Comparison of ENCODE assay signal across 15 mouse cellular contexts in the genomic region with DNA sequence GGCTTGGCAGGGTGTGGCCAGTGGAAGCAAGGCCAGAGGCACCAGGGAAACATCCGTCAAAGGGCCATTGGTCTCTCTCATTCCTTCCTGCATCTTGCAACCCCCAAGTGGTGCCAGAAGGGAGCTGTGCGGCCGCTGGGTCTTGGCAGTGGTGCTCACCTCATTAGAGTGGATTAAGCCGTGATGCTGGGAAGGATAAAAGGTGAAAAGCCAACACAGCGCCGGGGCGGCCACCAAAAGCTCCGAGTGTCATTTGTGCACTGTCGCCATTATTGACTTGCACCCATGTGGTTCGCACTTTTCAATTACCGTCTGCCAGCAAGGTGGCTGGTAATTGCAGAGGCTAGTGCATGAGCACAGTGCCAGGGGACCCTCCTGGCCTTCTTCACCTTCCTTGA.
DNase-seq lines count a peak whose midpoint lies in the region; ATAC-seq and TF ChIP-seq lines count a peak whose summit lies in the region.
"Had no signal": no experiment of that assay in that cellular context is flagged by ENCODE, and none has a peak within 500 bp of the region (broad histone marks: within the 10 kb centered on the region; RNA-seq: fewer than 3 reads in every experiment).

No protein-coding gene starts in this region.

- no peaks in the 10 kb centered on the region for H3K27me3 ChIP-seq in hindbrain, embryonic 11.5 days (ENCODE audit: control insufficient read depth, insufficient read depth, low read length)
- H3K27me3 ChIP-seq in hindbrain, embryonic 13.5 days, result 0 out of 2 replicates have a peak, but pooled peaks cover 8% of the 10 kb centered on the region
- peaks cover 13% of the 10 kb centered on the region for H3K27me3 ChIP-seq in forebrain, embryonic 16.5 days (replicated peaks; ENCODE audit: control insufficient read depth, insufficient read depth, low read length)
- peaks cover 22% of the 10 kb centered on the region; the same call in 1 of the 2 replicates for H3K27me3 ChIP-seq in midbrain, embryonic 15.5 days (replicated peaks)
- H3K27me3 ChIP-seq in heart, adult 2 months (ENCODE audit: control insufficient read depth, insufficient read depth, low read length), result no peaks in the 10 kb centered on the region

- no peak for TF ChIP-seq POLR2A in heart, adult 2 months (IDR thresholded peaks at IDR 0.05; ENCODE audit: insufficient read depth, low read depth, low read length)

- TF ChIP-seq EP300 in heart, adult 2 months (IDR thresholded peaks at IDR 0.05; ENCODE audit: insufficient read depth, low read depth, low read length), result no peak

- DNase-seq in hindbrain, embryonic 11.5 days (ENCODE audit: low spot score), result peak; percentile 5
- DNase-seq in ZHBTc4 (ENCODE audit: low read depth, low spot score), result peak; percentile 7
- no peak for DNase-seq in spleen, adult 18-20 months
- no peak for DNase-seq in heart, adult 2 months
- no peak for DNase-seq in kidney, postnatal 10 days
- DNase-seq: adrenal gland, postnatal 25 days; B cell, adult 2 months; cerebellum, postnatal 36 days; kidney, postnatal 25 days; right cerebral cortex, postnatal 14 days had no signal

- no peaks in the 10 kb centered on the region for H3K36me3 ChIP-seq in hindbrain, embryonic 11.5 days (ENCODE audit: control insufficient read depth, insufficient read depth, low read length)
- no peaks in the 10 kb centered on the region for H3K36me3 ChIP-seq in hindbrain, embryonic 13.5 days
- no peaks in the 10 kb centered on the region for H3K36me3 ChIP-seq in forebrain, embryonic 16.5 days (ENCODE audit: control insufficient read depth, insufficient read depth)
- H3K36me3 ChIP-seq in midbrain, embryonic 15.5 days (replicated peaks), result no peaks in the 10 kb centered on the region
- no peaks in the 10 kb centered on the region for H3K36me3 ChIP-seq in heart, adult 2 months (ENCODE audit: control insufficient read depth, insufficient read depth, low read length)
- H3K36me3 ChIP-seq: liver, embryonic 12.5 days had no signal

- H3K79me2 ChIP-seq in heart, adult 2 months (replicated peaks; ENCODE audit: control insufficient read depth, insufficient read depth, low read length), result no peaks in the 10 kb centered on the region

- H3K4me3 ChIP-seq in hindbrain, embryonic 11.5 days (ENCODE audit: low read depth, low read length), result no peak overlapping the region
- no peak overlapping the region for H3K4me3 ChIP-seq in hindbrain, embryonic 13.5 days
- no peak overlapping the region for H3K4me3 ChIP-seq in forebrain, embryonic 16.5 days (replicated peaks; ENCODE audit: low read length)
- no peak overlapping the region for H3K4me3 ChIP-seq in midbrain, embryonic 15.5 days
- H3K4me3 ChIP-seq in heart, adult 2 months, result no peak overlapping the region
- H3K4me3 ChIP-seq: liver, embryonic 12.5 days had no signal

- no peak overlapping the region for H3K4me2 ChIP-seq in hindbrain, embryonic 11.5 days (replicated peaks; ENCODE audit: low read depth, low read length)
- no peak overlapping the region for H3K4me2 ChIP-seq in hindbrain, embryonic 13.5 days
- no peak overlapping the region for H3K4me2 ChIP-seq in forebrain, embryonic 16.5 days (ENCODE audit: low read length)
- peak overlapping the region; percentile 12; the same call in 1 of the 2 replicates for H3K4me2 ChIP-seq in midbrain, embryonic 15.5 days
- H3K4me2 ChIP-seq: liver, embryonic 12.5 days had no signal

- no peak for TF ChIP-seq CTCF in heart, adult 2 months (IDR thresholded peaks at IDR 0.05)

- 0 out of 2 replicates have a peak, but pooled peaks cover 5% of the 10 kb centered on the region for H3K4me1 ChIP-seq in hindbrain, embryonic 11.5 days (replicated peaks; ENCODE audit: control insufficient read depth, insufficient read depth, low read length)
- peaks cover 26% of the 10 kb centered on the region for H3K4me1 ChIP-seq in hindbrain, embryonic 13.5 days (replicated peaks)
- peaks cover 14% of the 10 kb centered on the region for H3K4me1 ChIP-seq in forebrain, embryonic 16.5 days (replicated peaks; ENCODE audit: control insufficient read depth, insufficient read depth, low read length)
- H3K4me1 ChIP-seq in midbrain, embryonic 15.5 days, result peaks cover 25% of the 10 kb centered on the region
- no peaks in the 10 kb centered on the region for H3K4me1 ChIP-seq in heart, adult 2 months (ENCODE audit: control insufficient read depth, insufficient read depth, low read length)
- H3K4me1 ChIP-seq: liver, embryonic 12.5 days had no signal

- WGBS in hindbrain, embryonic 11.5 days, result 64% methylated on average over 11 of the region's 11 CpGs
- WGBS in hindbrain, embryonic 13.5 days, result 49% methylated on average over 11 of the region's 11 CpGs
- 6% methylated on average over 11 of the region's 11 CpGs for WGBS in forebrain, embryonic 16.5 days
- 19% methylated on average over 11 of the region's 11 CpGs for WGBS in midbrain, embryonic 15.5 days
- WGBS in heart, adult 2 months, result 69% methylated on average over 11 of the region's 11 CpGs

- no peaks in the 10 kb centered on the region for H3K9me3 ChIP-seq in hindbrain, embryonic 11.5 days (ENCODE audit: control insufficient read depth, low read length)
- H3K9me3 ChIP-seq in hindbrain, embryonic 13.5 days, result no peaks in the 10 kb centered on the region
- H3K9me3 ChIP-seq in forebrain, embryonic 16.5 days (ENCODE audit: control insufficient read depth, low read length), result no peaks in the 10 kb centered on the region
- no peaks in the 10 kb centered on the region for H3K9me3 ChIP-seq in midbrain, embryonic 15.5 days
- H3K9me3 ChIP-seq: liver, embryonic 12.5 days had no signal

- intact Hi-C loops in heart, adult 2 months (cut with DNase I), result no loop called here

- ATAC-seq in hindbrain, embryonic 11.5 days (ENCODE audit: low FRiP score), result no peak
- ATAC-seq in hindbrain, embryonic 13.5 days (ENCODE audit: low FRiP score), result no peak
- ATAC-seq in forebrain, embryonic 16.5 days, result 0 out of 2 replicates have a peak, but pooled peaks have one; percentile 32
- ATAC-seq in midbrain, embryonic 15.5 days (replicated peaks), result peak; percentile 43
- ATAC-seq: intestine, embryonic 16.5 days; liver, embryonic 12.5 days had no signal

- H3K9ac ChIP-seq in hindbrain, embryonic 11.5 days (ENCODE audit: low read depth, low read length), result no peak overlapping the region
- H3K9ac ChIP-seq in hindbrain, embryonic 13.5 days, result no peak overlapping the region
- no peak overlapping the region for H3K9ac ChIP-seq in forebrain, embryonic 16.5 days (replicated peaks; ENCODE audit: low read depth, low read length)
- no peak overlapping the region for H3K9ac ChIP-seq in midbrain, embryonic 15.5 days
- no peak overlapping the region for H3K9ac ChIP-seq in heart, adult 2 months (ENCODE audit: low read depth, low read length)
- H3K9ac ChIP-seq: liver, embryonic 12.5 days had no signal

- no peak overlapping the region for H3K27ac ChIP-seq in hindbrain, embryonic 11.5 days (ENCODE audit: low read depth, low read length)
- no peak overlapping the region for H3K27ac ChIP-seq in hindbrain, embryonic 13.5 days
- no peak overlapping the region for H3K27ac ChIP-seq in forebrain, embryonic 16.5 days (ENCODE audit: low read length)
- H3K27ac ChIP-seq in midbrain, embryonic 15.5 days, result peak overlapping the region; percentile 37
- no peak overlapping the region for H3K27ac ChIP-seq in heart, adult 2 months
- H3K27ac ChIP-seq: liver, embryonic 12.5 days had no signal

Comparison
In these comparisons a context has a peak if more than half of its experiments do, and no peak if none do; other contexts are left out.
1. ATAC-seq: peak in forebrain, embryonic 16.5 days (single experiment) and midbrain, embryonic 15.5 days (single experiment); none in hindbrain, embryonic 11.5 days (single experiment) and hindbrain, embryonic 13.5 days (single experiment).
2. DNase-seq: peak in hindbrain, embryonic 11.5 days (single experiment) and ZHBTc4 (single experiment); none in spleen, adult 18-20 months (0 of 2), heart, adult 2 months (0 of 2) and kidney, postnatal 10 days (single experiment).